Mouse (Mus musculus) embryonic facial prominence, embryonic 11.5 days (tissue): ENCODE data around the gene Pacsin2. TPM values are rescaled to one million over a fixed set of nuclear protein-coding genes. Genes with fewer than 3 reads are reported as not detected.

Experiments
- ATAC-seq: fragments of 200-750 bp; cut with Nextera tagmentation; replicated peaks from 2 replicates; pipeline ENCODE4 v1.8.0; 2017; ENCODE audit warnings: low read depth; ENCODE audit not compliant: insufficient number of reproducible peaks, low FRiP score, low TSS enrichment
- DNase-seq: peaks from one replicate; pipeline ENCODE4 v3.0.0-alpha.2; 2015; ENCODE audit warnings: low spot score
- H3K27ac ChIP-seq: fragments of 300-500 bp; sonication (generic); replicated peaks from 2 replicates; pipeline ENCODE4 v1.5.1; 2014; ENCODE audit warnings: mild to moderate bottlenecking, low read depth, low read length, control low read depth
- H3K27me3 ChIP-seq: fragments of 300-500 bp; sonication (generic); 2 replicates; pipeline ENCODE4 v1.6.1; 2014; ENCODE audit warnings: mild to moderate bottlenecking, low read length, moderate library complexity, mixed read lengths; ENCODE audit not compliant: control insufficient read depth, insufficient read depth
- H3K36me3 ChIP-seq: fragments of 300-500 bp; sonication (generic); replicated peaks from 2 replicates; pipeline ENCODE4 v1.6.1; 2014; ENCODE audit warnings: low read depth, mild to moderate bottlenecking, low read length, moderate library complexity, mixed read lengths; ENCODE audit not compliant: control insufficient read depth, insufficient read depth
- H3K4me1 ChIP-seq: fragments of 300-500 bp; sonication (generic); 2 replicates; pipeline ENCODE4 v1.6.1; 2014; ENCODE audit warnings: low read length, mixed read lengths; ENCODE audit not compliant: control insufficient read depth, insufficient read depth
- H3K4me2 ChIP-seq: fragments of 300-500 bp; sonication (generic); 2 replicates; pipeline ENCODE4 v1.6.1; 2014; ENCODE audit warnings: low read depth, mild to moderate bottlenecking, control low read depth, low read length, moderate library complexity
- H3K4me3 ChIP-seq: fragments of 300-500 bp; sonication (generic); 2 replicates; pipeline ENCODE4 v1.5.1; 2014; ENCODE audit warnings: low read depth, low read length, control low read depth
- H3K9ac ChIP-seq: fragments of 300-500 bp; sonication (generic); replicated peaks from 2 replicates; pipeline ENCODE4 v1.6.1; 2014; ENCODE audit warnings: mild to moderate bottlenecking, control low read depth, low read length
- H3K9me3 ChIP-seq: fragments of 300-500 bp; sonication (generic); replicated peaks from 2 replicates; pipeline ENCODE4 v1.6.1; 2016; ENCODE audit warnings: mild to moderate bottlenecking, low read length, inconsistent platforms, mixed read lengths; ENCODE audit not compliant: control insufficient read depth
- WGBS: fragments of 180-500 bp; shearing (Covaris S2); extraction: QIAGEN DNeasy Blood & Tissue Kit; methylation state at CpG from one replicate; pipeline ENCODE4 v1.1.7; 2014; 5-methylcytosine and 5-hydroxymethylcytosine counted together
- polyA plus RNA-seq: library from polyadenylated mRNA; unstranded; fragments of >200 nt; fragmentation: Nextera tagmentation; extraction: Ambion mirVana; gene quantifications from 2 replicates; pipeline ENCODE4 v1.2.1, GENCODE M21; 2014

Pacsin2 gene
- polyA plus RNA-seq, 1 experiment from 2014 or later, result 41.9 TPM

GRCm38 (mm10) chr15:83423589-83424384 is 40.6 kb downstream of the Pacsin2 start:
- H3K4me1 ChIP-seq, result no peaks in the 10 kb centered on the region
- no peak overlapping the region for H3K4me2 ChIP-seq
- ATAC-seq (no peak), DNase-seq (no peak)
- H3K9me3 ChIP-seq, result no peaks in the 10 kb centered on the region
- no peak overlapping the region for H3K27ac ChIP-seq
- H3K36me3 ChIP-seq, result no peaks in the 10 kb centered on the region
- no peak overlapping the region for H3K4me3 ChIP-seq
- 80% methylated on average over 5 of the region's 5 CpGs for WGBS
- H3K27me3 ChIP-seq, result no peaks in the 10 kb centered on the region
- no peak overlapping the region for H3K9ac ChIP-seq

- H3K4me2 ChIP-seq, result no peak overlapping the region
- no peak overlapping the region for H3K27ac ChIP-seq
- DNase-seq, result no peak
- no peak overlapping the region for H3K4me3 ChIP-seq
- no peak overlapping the region for H3K9ac ChIP-seq
- H3K4me1 ChIP-seq, result no peaks in the 10 kb centered on the region
- H3K27me3 ChIP-seq, result no peaks in the 10 kb centered on the region
- ATAC-seq, result no peak
- no peaks in the 10 kb centered on the region for H3K9me3 ChIP-seq
- WGBS, result 90% methylated on average over 15 of the region's 15 CpGs
- H3K36me3 ChIP-seq, result no peaks in the 10 kb centered on the region
Measured at GRCm38 (mm10) chr15:83422299-83422981, 42.0 kb downstream of the Pacsin2 start.

GRCm38 (mm10) chr15:83419562-83419961 is 44.8 kb downstream of the Pacsin2 start:
- 82% methylated on average over 2 of the region's 2 CpGs for WGBS
- Histone ChIP-seq H3K4me2 (no peak overlapping the region), H3K36me3 (no peaks in the 10 kb centered on the region), H3K9me3 (no peaks in the 10 kb centered on the region), H3K27ac (no peak overlapping the region), H3K9ac (no peak overlapping the region), H3K4me3 (no peak overlapping the region), H3K27me3 (no peaks in the 10 kb centered on the region), H3K4me1 (no peaks in the 10 kb centered on the region)
- ATAC-seq (no peak), DNase-seq (no peak)

DNA sequence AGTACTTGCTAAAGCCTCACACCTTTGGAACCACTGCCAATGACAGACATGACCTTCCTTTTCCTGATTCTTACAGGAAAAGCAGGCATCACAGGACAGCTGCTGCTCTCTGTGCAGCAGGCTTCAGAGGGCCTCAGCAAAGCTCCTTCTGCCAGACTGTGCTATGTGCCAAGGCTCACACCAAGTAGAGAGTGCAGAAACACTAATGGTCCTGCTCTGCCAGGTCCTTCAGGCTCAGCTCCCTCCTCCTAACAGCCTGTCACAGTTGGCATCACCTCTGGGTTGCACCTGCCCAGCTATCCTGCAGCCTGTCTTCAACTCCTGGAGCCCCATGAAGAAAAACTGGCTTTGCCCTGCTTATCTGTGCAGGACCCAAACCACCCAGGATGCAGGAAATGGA is 45.7 kb downstream of the Pacsin2 start:
- Histone ChIP-seq H3K27me3 (no peaks in the 10 kb centered on the region), H3K36me3 (no peaks in the 10 kb centered on the region), H3K4me2 (no peak overlapping the region), H3K9ac (no peak overlapping the region), H3K27ac (no peak overlapping the region), H3K4me3 (no peak overlapping the region), H3K9me3 (no peaks in the 10 kb centered on the region), H3K4me1 (no peaks in the 10 kb centered on the region)
- DNase-seq (no peak), ATAC-seq (no peak)

- DNase-seq, result no peak
- WGBS, result 88% methylated on average over 6 of the region's 6 CpGs
- Histone ChIP-seq H3K36me3 (no peaks in the 10 kb centered on the region), H3K4me2 (no peak overlapping the region), H3K9me3 (no peaks in the 10 kb centered on the region), H3K4me1 (no peaks in the 10 kb centered on the region), H3K27me3 (no peaks in the 10 kb centered on the region), H3K9ac (no peak overlapping the region), H3K4me3 (no peak overlapping the region), H3K27ac (no peak overlapping the region)
- ATAC-seq, result no peak
Measured at GRCm38 (mm10) chr15:83417916-83418315, 46.5 kb downstream of the Pacsin2 start.

DNA sequence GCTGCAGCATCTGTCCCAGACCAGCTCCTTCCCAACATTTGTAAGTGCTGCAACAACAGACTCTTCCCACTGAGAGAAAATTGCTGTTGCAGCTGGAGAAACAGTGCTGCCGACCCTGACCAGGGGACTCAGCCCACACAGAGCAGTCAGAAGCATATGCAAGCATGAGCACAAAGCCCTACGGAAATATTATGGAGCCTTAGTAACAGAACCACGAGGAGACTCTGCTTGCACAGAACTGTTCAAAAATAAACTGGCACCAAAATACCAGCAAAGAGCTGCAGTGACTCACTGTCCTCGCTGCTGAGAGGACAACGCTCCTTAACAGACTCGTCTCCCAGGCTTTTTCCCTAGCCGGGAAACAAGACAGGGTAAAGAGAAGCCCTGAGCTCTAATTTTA is 47.0 kb downstream of the Pacsin2 start:
- no peak overlapping the region for H3K27ac ChIP-seq
- no peaks in the 10 kb centered on the region for H3K27me3 ChIP-seq
- H3K36me3 ChIP-seq, result no peaks in the 10 kb centered on the region
- H3K4me3 ChIP-seq, result no peak overlapping the region
- DNase-seq, result no peak
- no peak for ATAC-seq
- H3K4me1 ChIP-seq, result no peaks in the 10 kb centered on the region
- no peak overlapping the region for H3K4me2 ChIP-seq
- H3K9ac ChIP-seq, result no peak overlapping the region
- 67% methylated on average over 7 of the region's 7 CpGs for WGBS
- H3K9me3 ChIP-seq, result no peaks in the 10 kb centered on the region

DNA sequence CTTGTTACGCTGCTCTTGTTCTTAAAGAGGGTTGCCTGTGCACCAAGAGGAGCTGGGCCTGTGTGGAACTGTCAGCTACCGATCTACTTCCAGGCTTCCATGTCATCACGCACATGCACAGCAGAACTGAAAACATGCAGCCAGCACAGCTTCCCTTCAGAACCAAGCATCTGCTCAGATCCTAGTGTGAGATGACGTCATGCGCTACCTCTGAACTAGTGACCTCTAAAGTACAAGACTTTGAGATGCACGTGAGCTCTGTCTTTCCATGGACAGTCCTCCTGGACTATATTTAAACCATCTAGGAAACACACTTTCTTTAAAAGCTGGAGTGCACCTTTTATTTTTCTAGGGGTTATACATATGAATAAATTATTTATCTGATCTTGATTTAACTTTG is 49.0 kb downstream of the Pacsin2 start:
- 68% methylated on average over 6 of the region's 6 CpGs for WGBS
- H3K4me1 ChIP-seq, result no peaks in the 10 kb centered on the region

GRCm38 (mm10) chr15:83411616-83412015 is 52.8 kb downstream of the Pacsin2 start:
- ATAC-seq (no peak), DNase-seq (no peak)
- no peak overlapping the region for H3K4me2 ChIP-seq
- H3K27ac ChIP-seq, result no peak overlapping the region
- no peak overlapping the region for H3K4me3 ChIP-seq
- no peaks in the 10 kb centered on the region for H3K36me3 ChIP-seq
- no peak overlapping the region for H3K9ac ChIP-seq
- H3K4me1 ChIP-seq, result no peaks in the 10 kb centered on the region
- WGBS, result 85% methylated on average over 4 of the region's 4 CpGs
- no peaks in the 10 kb centered on the region for H3K27me3 ChIP-seq
- no peaks in the 10 kb centered on the region for H3K9me3 ChIP-seq

More for the DNA sequence above, 49.0 kb downstream of the Pacsin2 start:
- no peak overlapping the region for H3K27ac ChIP-seq
- no peaks in the 10 kb centered on the region for H3K9me3 ChIP-seq
- no peak overlapping the region for H3K4me2 ChIP-seq
- H3K4me3 ChIP-seq, result no peak overlapping the region
- no peak overlapping the region for H3K9ac ChIP-seq
- ATAC-seq, result no peak
- no peaks in the 10 kb centered on the region for H3K36me3 ChIP-seq
- DNase-seq, result no peak
- H3K27me3 ChIP-seq, result no peaks in the 10 kb centered on the region
